8 mouse cellular contexts compared by ENCODE assay signal in genomic region chr10:67636569-67636968, GRCm38 (mm10).
DNase-seq lines count a peak whose midpoint lies in the region; ATAC-seq lines count a peak whose summit lies in the region.

No protein-coding gene starts in this region.

- H3K27ac ChIP-seq in liver, embryonic 11.5 days (ENCODE audit: low read depth, low read length), result no peak overlapping the region

- peak overlapping the region; percentile 55 for H3K4me2 ChIP-seq in liver, embryonic 11.5 days

- no peaks in the 10 kb centered on the region for H3K27me3 ChIP-seq in liver, embryonic 11.5 days (replicated peaks; ENCODE audit: control insufficient read depth, insufficient read depth, low read length)

- peak; percentile 76 for DNase-seq in R1 (ENCODE audit: low read depth, low spot score)
- peak; percentile 42 for DNase-seq in liver, embryonic 11.5 days (ENCODE audit: low spot score)
- peak; percentile 76 to 79 for DNase-seq in thymus, postnatal 36 days
- DNase-seq in urinary bladder, adult 18-20 months (ENCODE audit: low spot score in 2 of 2), result no peak

- 4% methylated on average over 13 of the region's 13 CpGs for WGBS in liver, embryonic 11.5 days

- no peaks in the 10 kb centered on the region for H3K4me1 ChIP-seq in liver, embryonic 11.5 days (replicated peaks; ENCODE audit: control insufficient read depth, insufficient read depth, low read length)

- peak; percentile 86 for ATAC-seq in common myeloid progenitor, adult 5-6 weeks (replicated peaks; ENCODE audit: low read depth, poor library complexity, severe bottlenecking)
- ATAC-seq in hematopoietic stem cell, adult 5-6 weeks (replicated peaks in 1 of 2; ENCODE audit: insufficient read depth in 1 of 2, low FRiP score in 2 of 2, low TSS enrichment in 1 of 2, low read depth in 1 of 2, poor library complexity in 2 of 2, severe bottlenecking in 2 of 2), result peak; percentile 75 to 79
- no peak for ATAC-seq in liver, embryonic 11.5 days (replicated peaks; ENCODE audit: low FRiP score)
- ATAC-seq in monocyte, adult 5-6 weeks (replicated peaks; ENCODE audit: insufficient number of reproducible peaks, low FRiP score, low TSS enrichment, poor library complexity, severe bottlenecking), result peak; percentile 63
- no peak for ATAC-seq in frontal cortex, adult (ENCODE audit: low TSS enrichment)

- no peaks in the 10 kb centered on the region for H3K9me3 ChIP-seq in liver, embryonic 11.5 days (ENCODE audit: control insufficient read depth, low read length)

- no peak overlapping the region for H3K9ac ChIP-seq in liver, embryonic 11.5 days (ENCODE audit: low read depth, low read length)

- H3K4me3 ChIP-seq in liver, embryonic 11.5 days (ENCODE audit: low read depth, low read length), result 0 out of 2 replicates have a peak overlapping the region, but pooled peaks have one; percentile 10

- no peaks in the 10 kb centered on the region for H3K36me3 ChIP-seq in liver, embryonic 11.5 days (ENCODE audit: control insufficient read depth, insufficient read depth, low read length)

Comparison
In these comparisons a context has a peak if more than half of its experiments do, and no peak if none do; other contexts are left out.
1. DNase-seq: peak in R1 (single experiment), liver, embryonic 11.5 days (single experiment) and thymus, postnatal 36 days (2 of 2); none in urinary bladder, adult 18-20 months (0 of 2).
2. ATAC-seq: peak in common myeloid progenitor, adult 5-6 weeks (single experiment), hematopoietic stem cell, adult 5-6 weeks (2 of 2) and monocyte, adult 5-6 weeks (single experiment); none in liver, embryonic 11.5 days (single experiment) and frontal cortex, adult (single experiment).